In genomic region chr6:42395960-42396809, GRCm38 (mm10) we compare ENCODE assay signal across 9 mouse cellular contexts. TPM values are rescaled to one million over a fixed set of nuclear protein-coding genes. Genes with fewer than 3 reads are reported as not detected.
DNase-seq lines count a peak whose midpoint lies in the region; ATAC-seq and TF ChIP-seq lines count a peak whose summit lies in the region.
"Had no signal": no experiment of that assay in that cellular context is flagged by ENCODE, and none has a peak within 500 bp of the region (broad histone marks: within the 10 kb centered on the region; RNA-seq: fewer than 3 reads in every experiment).

No protein-coding gene starts in this region.

- no peak overlapping the region for H3K4me3 ChIP-seq in CH12.LX (replicated peaks in 1 of 3; ENCODE audit: low read depth in 2 of 3, low read length in 2 of 3, poor library complexity in 1 of 3)
- H3K4me3 ChIP-seq in lung, adult 2 months (replicated peaks; ENCODE audit: extremely low read depth, low read depth, low read length): no peak overlapping the region
- H3K4me3 ChIP-seq in stomach, embryonic 15.5 days (replicated peaks): no peak overlapping the region
- H3K4me3 ChIP-seq: embryonic facial prominence, embryonic 12.5 days had no signal

- TF ChIP-seq RAD21 in CH12.LX (IDR thresholded peaks at IDR 0.05; ENCODE audit: low read depth, low read length): no peak

- H3K27me3 ChIP-seq in CH12.LX (replicated peaks): no peaks in the 10 kb centered on the region
- H3K27me3 ChIP-seq in stomach, embryonic 15.5 days (replicated peaks): no peaks in the 10 kb centered on the region
- H3K27me3 ChIP-seq: embryonic facial prominence, embryonic 12.5 days had no signal

- dilution Hi-C loops in CH12.LX (cut with MboI; ENCODE audit: extremely low pct_ligation_motif_present, extremely low pct_unique_long_range_greater_than_20kb, low sequenced_read_pairs): no loop called here

- TF ChIP-seq POLR2A in CH12.LX (IDR thresholded peaks at IDR 0.05; ENCODE audit: low read depth, low read length): no peak
- peak; percentile 33; the same call in 1 of the 2 replicates for TF ChIP-seq POLR2A in lung, adult 2 months (IDR thresholded peaks at IDR 0.05; ENCODE audit: borderline replicate concordance, extremely low read depth, low read depth, low read length)

- no peak overlapping the region for H3K4me2 ChIP-seq in CH12.LX (ENCODE audit: insufficient read depth, low read depth, poor library complexity, severe bottlenecking)
- no peak overlapping the region for H3K4me2 ChIP-seq in stomach, embryonic 15.5 days
- H3K4me2 ChIP-seq: embryonic facial prominence, embryonic 12.5 days had no signal

- TF ChIP-seq EP300 in CH12.LX (IDR thresholded peaks at IDR 0.05; ENCODE audit: low read length): no peak

- peaks cover 8 to 46% of the 10 kb centered on the region in 2 experiments for H3K4me1 ChIP-seq in CH12.LX (ENCODE audit: control insufficient read depth in 1 of 2, insufficient read depth in 2 of 2)
- H3K4me1 ChIP-seq in lung, adult 2 months (ENCODE audit: control insufficient read depth, insufficient read depth, low read length): peaks cover 6% of the 10 kb centered on the region
- peaks cover 13% of the 10 kb centered on the region; the same call in 1 of the 2 replicates for H3K4me1 ChIP-seq in stomach, embryonic 15.5 days
- H3K4me1 ChIP-seq: embryonic facial prominence, embryonic 12.5 days had no signal

- peak; percentile 65 for ATAC-seq in stomach, embryonic 15.5 days (ENCODE audit: insufficient read depth, low FRiP score, low read depth)

- H3K9me3 ChIP-seq in CH12.LX (replicated peaks; ENCODE audit: low read length): no peaks in the 10 kb centered on the region
- no peaks in the 10 kb centered on the region for H3K9me3 ChIP-seq in stomach, embryonic 15.5 days
- H3K9me3 ChIP-seq: embryonic facial prominence, embryonic 12.5 days had no signal

- intact Hi-C loops in heart, postnatal 36 days (cut with DNase I): loop anchor here (5.0 kb wide), 1 partner anchor 36 kb away; the partner anchor contains the start of gene Tas2r126

- TF ChIP-seq CTCF in CH12.LX (conservative IDR thresholded peaks at IDR 0.05 in 1 of 2, IDR thresholded peaks at IDR 0.05 in 1 of 2; ENCODE audit: low read depth in 2 of 2, low read length in 2 of 2): no peak
- no peak for TF ChIP-seq CTCF in lung, adult 2 months (IDR thresholded peaks at IDR 0.05; ENCODE audit: insufficient read depth, low read length)

- 25% methylated on average over 9 of the region's 9 CpGs for WGBS in lung, adult 2 months
- WGBS in stomach, embryonic 15.5 days: 41% methylated on average over 9 of the region's 9 CpGs

- H3K36me3 ChIP-seq in CH12.LX (replicated peaks in 1 of 2; ENCODE audit: control insufficient read depth in 1 of 2, insufficient read depth in 1 of 2, low read length in 1 of 2): no peaks in the 10 kb centered on the region
- no peaks in the 10 kb centered on the region for H3K36me3 ChIP-seq in stomach, embryonic 15.5 days
- H3K36me3 ChIP-seq: embryonic facial prominence, embryonic 12.5 days had no signal

- no peak overlapping the region for H3K27ac ChIP-seq in CH12.LX (ENCODE audit: insufficient read depth, low read depth)
- peak overlapping the region; percentile 67 for H3K27ac ChIP-seq in stomach, embryonic 15.5 days
- H3K27ac ChIP-seq: embryonic facial prominence, embryonic 12.5 days had no signal

- no peak for DNase-seq in CH12.LX (ENCODE audit: extremely low read depth)
- DNase-seq in adipocyte (ENCODE audit: low spot score): peak; percentile 100
- DNase-seq in fat pad, adult 2 months (ENCODE audit: extremely low read depth, low read depth, low spot score): peak; percentile 96
- peak; percentile 92 for DNase-seq in heart, postnatal 36 days
- DNase-seq in lung, adult 2 months: peak; percentile 83
- no peak for DNase-seq in embryo, embryonic 11 days

- in situ Hi-C loops in CH12.LX (cut with MboI; ENCODE audit: low pct_ligation_motif_present, low pct_unique_long_range_greater_than_20kb, low sequenced_read_pairs): no loop called here

- H3K79me2 ChIP-seq in CH12.LX (replicated peaks; ENCODE audit: control insufficient read depth, extremely low read depth, insufficient read depth, poor library complexity, severe bottlenecking): no peaks in the 10 kb centered on the region

- H3K9ac ChIP-seq in CH12.LX (ENCODE audit: insufficient read depth, low read depth): no peak overlapping the region
- no peak overlapping the region for H3K9ac ChIP-seq in stomach, embryonic 15.5 days
- H3K9ac ChIP-seq: embryonic facial prominence, embryonic 12.5 days had no signal

TF ChIP-seq in CH12.LX, 34 proteins besides CTCF, POLR2A, EP300 and RAD21:
- TF ChIP-seq MXI1 (IDR thresholded peaks at IDR 0.05; ENCODE audit: low read depth, low read length) (0 out of 2 replicates have a peak, but pooled peaks have one; percentile 27), CHD1 (IDR thresholded peaks at IDR 0.05; ENCODE audit: low read depth, low read length) (no peak)

RNA-seq across cellular contexts. Expression of gene Tas2r143, which starts 3.9 kb away (rescaled TPM):
- not detected in 2 replicates for total RNA-seq in CH12.LX (2012; rRNA removed)
- total RNA-seq in CH12.LX (2014; rRNA removed): not detected in 2 replicates
- polyA plus RNA-seq in CH12.LX (2012; ENCODE audit: insufficient read length, low read depth): not detected in 2 replicates
- not detected for total RNA-seq in heart, postnatal 36 days (2021)
- polyA plus RNA-seq in lung, adult 2 months (2012; rRNA removed): 0.63 and 0.92 TPM in 2 replicates
- polyA plus RNA-seq in stomach, embryonic 15.5 days (2015; fragmentation: Nextera tagmentation; extraction: Ambion mirVana): not detected in 2 replicates
- polyA plus RNA-seq: embryonic facial prominence, embryonic 12.5 days; neural tube, embryonic 11.5 days had no signal

RNA-seq across cellular contexts. Expression of gene Tas2r135, which starts 9.0 kb away (rescaled TPM):
- total RNA-seq in CH12.LX (2012; rRNA removed) (not detected in 2 replicates), CH12.LX (2014; rRNA removed) (not detected in 2 replicates)
- not detected in 2 replicates for polyA plus RNA-seq in CH12.LX (2012; ENCODE audit: insufficient read length, low read depth)
- total RNA-seq in heart, postnatal 36 days (2021): under 1 TPM in 1 of 2 experiments, not detected in 1; 0.24 TPM
- polyA plus RNA-seq in lung, adult 2 months (2012; rRNA removed): 0.50 TPM in 1 of 2 replicates, not detected in the other
- not detected in 2 replicates for polyA plus RNA-seq in stomach, embryonic 15.5 days (2015; fragmentation: Nextera tagmentation; extraction: Ambion mirVana)
- polyA plus RNA-seq: embryonic facial prominence, embryonic 12.5 days; neural tube, embryonic 11.5 days had no signal

RNA-seq across cellular contexts. Expression of gene Epha1, which starts 23.1 kb away (rescaled TPM):
- total RNA-seq in CH12.LX (2012; rRNA removed): not detected in 2 replicates
- total RNA-seq in CH12.LX (2014; rRNA removed): not detected in 2 replicates
- polyA plus RNA-seq in CH12.LX (2012; ENCODE audit: insufficient read length, low read depth): not detected in 2 replicates
- under 1 TPM; 0.16 to 0.33 TPM for total RNA-seq in heart, postnatal 36 days (2021)
- 22.4 and 26.7 TPM in 2 replicates for polyA plus RNA-seq in lung, adult 2 months (2012; rRNA removed)
- polyA plus RNA-seq in stomach, embryonic 15.5 days (2015; fragmentation: Nextera tagmentation; extraction: Ambion mirVana): 16.3 and 16.9 TPM in 2 replicates

RNA-seq across cellular contexts. Expression of gene Tas2r126, which starts 38.1 kb away (rescaled TPM):
- total RNA-seq in CH12.LX (2012; rRNA removed): not detected in 2 replicates
- total RNA-seq in CH12.LX (2014; rRNA removed): not detected in 2 replicates
- polyA plus RNA-seq in CH12.LX (2012; ENCODE audit: insufficient read length, low read depth): not detected in 2 replicates
- total RNA-seq in heart, postnatal 36 days (2021): under 1 TPM in 1 of 2 experiments, not detected in 1; 0.30 TPM
- 0.22 TPM in 1 of 2 replicates, not detected in the other for polyA plus RNA-seq in lung, adult 2 months (2012; rRNA removed)
- polyA plus RNA-seq in stomach, embryonic 15.5 days (2015; fragmentation: Nextera tagmentation; extraction: Ambion mirVana): not detected in 2 replicates
- polyA plus RNA-seq: embryonic facial prominence, embryonic 12.5 days; neural tube, embryonic 11.5 days had no signal

RNA-seq across cellular contexts. Expression of gene Zyx, which starts 46.8 kb away (rescaled TPM):
- total RNA-seq in CH12.LX (2012; rRNA removed) (1.8 and 2.2 TPM in 2 replicates), CH12.LX (2014; rRNA removed) (0.86 and 1.1 TPM in 2 replicates)
- polyA plus RNA-seq in CH12.LX (2012; ENCODE audit: insufficient read length, low read depth): 8.0 and 11.4 TPM in 2 replicates
- 10 to 100 TPM; 57.9 to 62.6 TPM for total RNA-seq in heart, postnatal 36 days (2021)
- 311 and 352 TPM in 2 replicates for polyA plus RNA-seq in lung, adult 2 months (2012; rRNA removed)
- polyA plus RNA-seq in stomach, embryonic 15.5 days (2015; fragmentation: Nextera tagmentation; extraction: Ambion mirVana): 96.9 and 105 TPM in 2 replicates

Comparison
In these comparisons a context has a peak if more than half of its experiments do, and no peak if none do; other contexts are left out.
1. DNase-seq: peak in adipocyte (single experiment), fat pad, adult 2 months (single experiment), heart, postnatal 36 days (2 of 2) and lung, adult 2 months (single experiment); none in CH12.LX (single experiment) and embryo, embryonic 11 days (single experiment).
2. RNA of gene Epha1, which starts 23.1 kb away (polyA plus RNA-seq): 22.4 to 26.7 TPM in lung, adult 2 months and 16.3 to 16.9 TPM in stomach, embryonic 15.5 days; not detected in CH12.LX; every median in the first group is over 10 times any median in the second.